Mouse (Mus musculus) limb, embryonic 14.5 days (tissue): Measurements from ENCODE around the gene Poc1a. TPM values are rescaled to one million over a fixed set of nuclear protein-coding genes. Genes with fewer than 3 reads are reported as not detected.

ENCODE experiments used
- ATAC-seq: fragments of 200-750 bp; cut with Nextera tagmentation; 2 replicates; pipeline ENCODE4 v1.8.0; 2017; ENCODE audit warnings: low read depth, moderate number of reproducible peaks, moderate TSS enrichment; ENCODE audit not compliant: low FRiP score
- DNase-seq: peaks from one replicate; pipeline ENCODE4 v3.0.0-alpha.2; 2015; ENCODE audit warnings: low spot score
- H3K27ac ChIP-seq: fragments of 300-500 bp; sonication (generic); replicated peaks from 2 replicates; pipeline ENCODE4 v1.5.1; 2014; ENCODE audit warnings: low read depth, mild to moderate bottlenecking, low read length, moderate library complexity, mixed read lengths
- H3K27me3 ChIP-seq: fragments of 300-500 bp; sonication (generic); 2 replicates; pipeline ENCODE4 v1.6.1; 2014; ENCODE audit warnings: low read length, mixed read lengths; ENCODE audit not compliant: control insufficient read depth, insufficient read depth
- H3K36me3 ChIP-seq: fragments of 300-500 bp; sonication (generic); 2 replicates; pipeline ENCODE4 v1.6.1; 2014; ENCODE audit warnings: mild to moderate bottlenecking, low read length, moderate library complexity, mixed read lengths; ENCODE audit not compliant: control insufficient read depth, insufficient read depth
- H3K4me1 ChIP-seq: fragments of 300-500 bp; sonication (generic); 2 replicates; pipeline ENCODE4 v1.6.1; 2014; ENCODE audit warnings: antibody characterized with exemption, low read length, mixed read lengths; ENCODE audit not compliant: control insufficient read depth, insufficient read depth
- H3K4me2 ChIP-seq: fragments of 300-500 bp; sonication (generic); replicated peaks from 2 replicates; pipeline ENCODE4 v1.6.1; 2014; ENCODE audit warnings: low read depth, mild to moderate bottlenecking, low read length, moderate library complexity; ENCODE audit not compliant: severe bottlenecking
- H3K4me3 ChIP-seq: fragments of 300-500 bp; sonication (generic); replicated peaks from 2 replicates; pipeline ENCODE4 v1.5.1; 2014; ENCODE audit warnings: low read length
- H3K9ac ChIP-seq: fragments of 300-500 bp; sonication (generic); 2 replicates; pipeline ENCODE4 v1.6.1; 2014; ENCODE audit warnings: mild to moderate bottlenecking, low read depth, low read length, moderate library complexity; ENCODE audit not compliant: severe bottlenecking
- H3K9me3 ChIP-seq: fragments of 300-500 bp; sonication (generic); 2 replicates; pipeline ENCODE4 v1.6.1; 2016; ENCODE audit warnings: low read length; ENCODE audit not compliant: control insufficient read depth
- POLR2A ChIP-seq: fragments of 200-500 bp; IDR thresholded peaks from 2 replicates; pipeline ENCODE4 v1.8.0; 2012; ENCODE audit warnings: inconsistent platforms, mild to moderate bottlenecking, moderate library complexity, borderline replicate concordance; ENCODE audit not compliant: insufficient read depth, insufficient read length; ENCODE audit errors: extremely low read depth
- WGBS: fragments of 180-500 bp; shearing (Covaris S2); extraction: QIAGEN DNeasy Blood & Tissue Kit; methylation state at CpG from one replicate; pipeline ENCODE4 v1.1.7; 2014; 5-methylcytosine and 5-hydroxymethylcytosine counted together
- polyA plus RNA-seq, 2 experiments: library from polyadenylated mRNA; depleted of rRNA in 1 of 2; stranded (reverse) in 1 of 2; unstranded in 1 of 2; fragments of >200 nt; fragmentation: Nextera tagmentation in 1 of 2; extraction: Ambion mirVana in 1 of 2; gene quantifications; 2 replicates each; pipeline versions ENCODE4 v1.2.1 to v1.2.3; 2012 to 2014

The Poc1a gene
- polyA plus RNA-seq, 2 experiments, result 20.1 to 20.2 TPM

DNA sequence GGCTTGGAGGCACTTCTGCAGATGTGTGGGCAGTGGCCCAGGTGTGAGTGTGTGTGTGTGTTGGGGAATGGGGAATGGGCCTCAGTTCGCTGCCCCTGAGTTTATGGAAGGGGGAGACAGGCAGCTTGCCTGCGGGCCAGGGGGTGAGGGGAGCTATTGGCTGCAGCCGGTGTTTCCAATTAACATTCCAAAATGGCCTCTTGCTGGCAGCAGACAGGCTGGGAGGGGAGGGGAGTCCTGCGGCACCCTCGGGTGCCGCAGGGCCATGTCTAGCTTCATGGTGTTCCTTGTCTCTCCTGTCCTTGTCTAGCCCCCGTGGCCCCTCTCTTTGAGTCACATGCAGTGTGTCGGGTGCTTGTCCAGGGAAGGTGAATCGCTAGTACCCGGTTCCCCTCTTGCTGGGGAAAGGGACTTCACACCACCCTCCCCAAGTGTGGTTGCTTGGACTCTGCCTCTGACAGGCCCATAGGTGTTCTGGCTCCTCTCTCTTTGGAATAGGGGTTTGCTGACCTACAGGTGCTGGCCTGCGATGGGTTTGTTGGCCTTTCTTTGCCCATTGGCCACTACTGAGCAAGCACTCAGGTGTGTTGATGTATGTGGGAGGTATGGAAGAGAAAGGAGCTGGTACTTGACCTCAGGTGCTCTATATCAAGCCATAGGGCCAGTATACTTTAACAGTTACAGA lies 89.1 kb downstream of the Poc1a start:
- H3K27me3 ChIP-seq, result no peaks in the 10 kb centered on the region
- peak overlapping the region; percentile 96 for H3K9ac ChIP-seq
- no peaks in the 10 kb centered on the region for H3K9me3 ChIP-seq
- H3K4me2 ChIP-seq, result peak overlapping the region; percentile 95
- no peak for TF ChIP-seq POLR2A
- DNase-seq (peak; percentile 57), ATAC-seq (no peak)
- H3K4me1 ChIP-seq, result peaks cover 49% of the 10 kb centered on the region
- WGBS, result 7% methylated on average over 11 of the region's 11 CpGs
- H3K36me3 ChIP-seq, result peaks cover 50% of the 10 kb centered on the region
- H3K4me3 ChIP-seq, result peak overlapping the region; percentile 88
- H3K27ac ChIP-seq, result peak overlapping the region; percentile 99

DNA sequence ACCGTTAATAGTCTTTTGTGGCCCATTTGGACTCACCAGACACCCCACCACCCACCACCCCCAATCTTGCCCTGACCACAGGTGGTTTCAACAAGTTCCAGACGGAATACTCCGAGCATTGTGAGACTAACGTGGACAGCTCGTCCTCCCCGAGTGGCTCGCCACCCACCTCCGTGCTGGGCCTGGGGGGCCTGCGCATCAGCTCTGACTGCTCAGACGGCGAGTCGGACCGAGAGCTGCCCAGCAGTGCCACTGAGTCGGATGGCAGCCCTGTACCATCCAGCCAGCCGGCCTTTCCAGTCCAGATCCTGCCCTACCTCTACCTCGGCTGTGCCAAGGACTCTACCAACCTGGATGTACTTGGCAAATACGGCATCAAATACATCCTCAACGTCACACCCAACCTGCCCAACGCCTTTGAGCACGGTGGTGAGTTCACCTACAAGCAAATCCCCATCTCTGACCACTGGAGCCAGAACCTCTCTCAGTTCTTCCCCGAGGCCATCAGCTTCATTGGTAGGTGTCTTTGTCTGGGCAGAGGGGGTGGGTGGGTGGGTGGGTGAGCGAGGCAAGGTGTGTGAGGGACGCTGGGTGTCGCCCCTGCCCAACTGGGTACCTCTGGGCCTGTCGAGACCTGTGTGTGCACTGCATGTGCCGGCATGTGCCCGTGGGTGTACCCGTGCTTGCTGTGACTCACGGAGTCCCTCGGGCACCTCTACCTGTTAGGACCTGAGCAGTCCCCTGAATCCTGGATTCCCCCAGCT lies 89.9 kb downstream of the Poc1a start:
- no peak for DNase-seq
- 53% methylated on average over 30 of the region's 30 CpGs for WGBS
- H3K27ac ChIP-seq, result peak overlapping the region; percentile 99; the same call in 1 of the 2 replicates
- peaks cover 42% of the 10 kb centered on the region for H3K4me1 ChIP-seq
- peak overlapping the region; percentile 95 for H3K4me2 ChIP-seq
- TF ChIP-seq POLR2A, result no peak
- peak overlapping the region; percentile 88 for H3K4me3 ChIP-seq
- no peaks in the 10 kb centered on the region for H3K27me3 ChIP-seq
- no peaks in the 10 kb centered on the region for H3K9me3 ChIP-seq
- H3K36me3 ChIP-seq, result peaks cover 58% of the 10 kb centered on the region
- peak overlapping the region; percentile 96 for H3K9ac ChIP-seq
- ATAC-seq, result no peak

DNA sequence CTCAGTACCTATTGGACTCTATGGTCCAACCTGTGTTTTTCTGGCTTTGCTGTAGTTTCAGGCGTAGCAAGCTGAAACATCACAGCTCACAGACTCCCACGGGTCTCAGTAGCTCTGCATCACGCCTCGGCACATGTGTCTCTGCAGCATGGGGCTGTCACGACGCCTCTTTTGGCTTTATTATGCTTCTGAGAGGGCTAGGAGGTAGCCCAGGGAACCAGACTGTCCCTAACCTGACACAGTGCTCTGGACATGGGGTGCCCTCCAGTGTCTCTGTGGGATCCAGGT lies 90.5 kb downstream of the Poc1a start:
- Histone ChIP-seq H3K9ac (peak overlapping the region; percentile 46), H3K4me1 (peaks cover 37% of the 10 kb centered on the region), H3K9me3 (no peaks in the 10 kb centered on the region), H3K27ac (no peak overlapping the region; the same call in 1 of the 2 replicates), H3K27me3 (no peaks in the 10 kb centered on the region), H3K4me3 (peak overlapping the region; percentile 88), H3K4me2 (peak overlapping the region; percentile 95), H3K36me3 (peaks cover 59% of the 10 kb centered on the region)
- TF ChIP-seq POLR2A, result no peak
- 8% methylated on average over 6 of the region's 6 CpGs for WGBS
- ATAC-seq, result no peak
- DNase-seq, result no peak

DNA sequence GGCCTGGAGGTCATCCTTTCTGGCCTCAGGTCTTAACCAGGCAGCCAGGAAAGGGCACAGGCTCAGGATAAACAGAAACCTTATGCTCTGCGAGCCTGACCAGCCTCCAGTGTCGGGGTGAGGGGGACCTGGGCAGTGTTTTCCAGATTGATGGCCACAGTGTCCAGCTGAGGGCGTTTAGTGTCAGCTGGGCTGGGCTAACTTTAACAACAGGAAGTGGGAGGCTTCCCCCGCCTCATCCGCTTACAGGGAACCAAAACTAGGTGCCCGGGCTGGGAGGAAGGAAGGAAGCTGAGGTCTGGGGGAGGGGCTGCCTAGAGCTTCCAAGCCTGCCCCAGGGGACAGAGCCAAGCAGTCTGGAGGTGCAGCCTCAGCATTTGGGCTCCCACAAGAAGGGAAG lies 90.9 kb downstream of the Poc1a start:
- peak overlapping the region; percentile 46 for H3K9ac ChIP-seq
- H3K4me2 ChIP-seq, result peak overlapping the region; percentile 95

DNA sequence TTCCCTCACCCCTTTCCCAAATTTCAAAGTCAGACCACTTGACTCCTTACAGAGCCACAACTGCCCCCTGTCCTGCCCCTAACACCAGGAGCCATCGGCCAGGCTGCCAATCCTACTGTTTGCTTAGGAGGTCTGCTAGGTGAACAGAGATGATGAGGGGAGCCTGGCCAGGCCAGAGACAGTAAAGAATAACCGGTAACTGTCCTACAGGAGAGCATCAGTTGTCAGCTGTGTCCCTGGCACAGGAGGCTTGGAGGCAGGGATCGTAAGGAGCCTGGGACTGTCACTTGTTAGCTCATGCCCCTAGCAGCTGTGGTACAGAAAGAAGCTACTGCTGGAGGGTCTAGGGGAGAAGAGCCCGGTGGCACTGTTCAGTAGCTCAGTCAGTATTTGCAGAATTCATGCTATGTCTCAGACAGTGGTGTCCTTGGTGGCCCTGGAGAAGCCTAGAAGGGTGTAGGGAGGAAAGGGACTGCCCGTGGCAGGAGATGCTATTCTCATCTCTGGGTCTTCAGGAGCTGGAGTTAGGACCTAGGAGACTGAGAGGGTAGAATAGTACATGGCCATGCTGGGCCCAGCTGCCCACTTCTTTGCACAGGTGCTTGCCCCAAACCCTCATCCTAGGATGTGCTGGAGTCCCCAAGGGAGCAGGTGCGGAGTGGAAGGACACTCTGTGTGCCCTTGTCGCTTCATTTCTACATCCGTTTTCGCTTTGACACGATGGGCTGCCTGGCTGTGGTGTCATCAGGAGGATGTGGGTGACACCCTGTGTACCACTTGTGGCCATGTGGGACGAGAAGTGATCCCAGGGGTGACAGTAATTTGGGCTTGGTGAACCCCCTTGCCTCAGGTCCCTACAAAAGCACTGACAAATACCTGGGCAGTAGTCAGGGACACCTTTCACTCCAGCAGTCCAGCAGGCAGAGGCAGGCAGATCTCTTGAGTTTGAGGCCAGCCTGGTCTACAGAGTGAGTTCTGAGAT lies 91.9 kb downstream of the Poc1a start:
- Histone ChIP-seq H3K27me3 (no peaks in the 10 kb centered on the region), H3K36me3 (peaks cover 69% of the 10 kb centered on the region), H3K9me3 (no peaks in the 10 kb centered on the region), H3K4me2 (peak overlapping the region; percentile 95), H3K27ac (no peak overlapping the region), H3K4me1 (peaks cover 36% of the 10 kb centered on the region), H3K4me3 (peak overlapping the region; percentile 10; the same call in 1 of the 2 replicates), H3K9ac (no peak overlapping the region)
- no peak for ATAC-seq
- DNase-seq, result no peak
- TF ChIP-seq POLR2A, result no peak
- WGBS, result 88% methylated on average over 11 of the region's 11 CpGs

More for the DNA sequence above, 90.9 kb downstream of the Poc1a start:
- WGBS, result 11% methylated on average over 6 of the region's 6 CpGs
- TF ChIP-seq POLR2A, result no peak
- Histone ChIP-seq H3K4me1 (peaks cover 33% of the 10 kb centered on the region), H3K36me3 (peaks cover 59% of the 10 kb centered on the region), H3K27ac (no peak overlapping the region), H3K4me3 (peak overlapping the region; percentile 88), H3K27me3 (no peaks in the 10 kb centered on the region), H3K9me3 (no peaks in the 10 kb centered on the region)
- DNase-seq, result peak; percentile 51
- no peak for ATAC-seq
